Mouse (Mus musculus) CH12F3 (cell line): Measurements from ENCODE around the gene 1110002E22Rik.

ENCODE experiments used
- in situ Hi-C: fragments of 300-500 bp; cut with MboI; formaldehyde crosslinking; loops from 2 replicates; pipeline ENCODE4 v1.14.3; 2020; ENCODE audit warnings: low sequenced_read_pairs

1110002E22Rik gene

DNA sequence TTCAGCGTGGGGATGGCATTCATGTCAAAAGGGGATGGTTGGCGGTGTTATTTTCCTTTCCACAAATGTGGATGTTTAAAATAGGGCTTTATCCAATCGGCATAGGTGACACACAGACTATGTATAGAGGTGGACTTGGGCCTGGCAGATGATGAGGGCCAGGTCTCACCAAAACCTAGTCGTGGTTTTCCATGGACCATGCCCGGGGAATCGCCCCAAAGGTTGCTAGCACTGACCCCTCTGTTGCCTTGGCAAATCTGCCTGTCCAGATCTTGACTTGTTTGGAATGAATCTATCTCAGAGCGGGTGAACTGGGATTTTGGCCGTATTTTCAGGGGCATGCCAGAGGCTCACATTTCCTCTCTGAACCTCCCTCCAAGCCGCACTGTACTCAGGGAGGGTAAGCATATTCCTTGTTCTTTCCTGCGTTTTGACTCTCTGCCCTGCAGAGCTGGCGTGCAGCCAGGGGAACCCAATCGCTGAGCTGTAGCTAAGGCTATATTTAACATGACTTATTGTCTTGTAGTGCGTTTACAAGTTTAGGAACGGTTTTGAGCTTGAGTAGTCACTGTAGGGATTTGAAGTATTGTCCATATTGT is 1.0 kb upstream of the 1110002E22Rik start:
- in situ Hi-C loops, result no loop called here

DNA sequence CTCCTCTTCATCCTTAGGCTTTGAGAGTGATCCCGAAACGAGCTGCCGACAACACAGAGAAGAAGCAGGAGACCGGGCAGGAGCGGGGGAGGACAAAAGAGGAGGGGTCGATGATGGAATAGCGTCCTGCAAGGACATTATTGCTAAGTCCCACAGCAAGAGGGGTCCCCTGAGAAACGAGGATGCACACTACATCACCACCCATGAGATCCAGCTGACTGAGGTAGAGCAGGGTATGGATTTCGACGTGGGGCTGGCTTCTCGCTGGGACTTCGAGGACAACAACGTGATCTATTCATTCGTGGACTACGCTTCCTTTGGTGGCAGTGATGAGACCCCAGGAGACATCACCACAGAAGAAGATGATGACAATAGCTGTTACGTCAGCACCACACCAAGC is 1.1 kb downstream of the 1110002E22Rik start:
- in situ Hi-C loops, result no loop called here

DNA sequence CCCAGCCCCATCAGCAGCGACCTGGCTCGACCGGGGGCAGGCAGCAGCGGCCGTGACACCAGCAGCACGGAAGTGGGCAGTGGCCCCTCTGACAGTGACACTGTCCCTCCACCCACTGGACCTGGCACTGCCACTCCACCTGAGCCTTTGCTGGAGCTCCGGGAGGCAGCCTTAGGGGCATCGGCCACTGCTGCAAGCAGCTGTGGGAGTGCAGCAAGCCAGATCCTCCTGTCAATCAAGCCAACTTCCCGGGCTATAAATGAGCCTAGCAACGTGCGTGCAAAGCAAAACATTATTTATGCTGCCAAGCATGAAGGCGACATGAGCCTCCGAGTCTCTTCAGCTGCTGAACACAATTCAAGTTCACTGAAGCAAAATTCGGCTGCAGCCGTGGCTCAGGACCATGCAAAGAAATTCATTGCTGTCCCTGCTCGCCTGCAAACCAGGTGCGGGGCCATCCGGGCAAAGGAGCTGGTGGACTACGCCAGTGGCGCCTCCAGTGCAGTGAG is 1.6 kb downstream of the 1110002E22Rik start:
- in situ Hi-C loops, result no loop called here

DNA sequence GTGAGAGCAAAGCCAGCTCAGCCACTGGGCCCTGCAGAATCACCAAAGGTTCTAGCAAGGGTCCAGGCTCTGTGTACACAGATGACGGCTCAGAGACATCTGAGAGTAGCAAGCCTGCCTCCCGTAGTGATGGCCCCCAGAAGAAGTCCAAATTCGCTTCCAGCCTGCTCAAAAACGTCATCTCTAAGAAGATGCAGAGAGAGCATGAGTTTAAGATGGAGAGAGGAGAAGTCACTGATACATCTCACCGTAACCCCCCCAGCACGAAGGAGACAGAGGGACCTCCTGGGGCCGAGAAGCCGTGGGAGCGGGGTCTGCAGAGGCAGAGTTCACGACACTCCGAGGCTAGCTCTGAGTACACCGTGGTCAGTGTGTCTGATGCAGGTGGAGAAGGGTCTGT is 2.4 kb downstream of the 1110002E22Rik start, which contains the start of gene Gm5105:
Gene Gm5105 (minus strand): TSS at position 101 of the 400 bp plus-strand sequence.
- in situ Hi-C loops, result no loop called here

DNA sequence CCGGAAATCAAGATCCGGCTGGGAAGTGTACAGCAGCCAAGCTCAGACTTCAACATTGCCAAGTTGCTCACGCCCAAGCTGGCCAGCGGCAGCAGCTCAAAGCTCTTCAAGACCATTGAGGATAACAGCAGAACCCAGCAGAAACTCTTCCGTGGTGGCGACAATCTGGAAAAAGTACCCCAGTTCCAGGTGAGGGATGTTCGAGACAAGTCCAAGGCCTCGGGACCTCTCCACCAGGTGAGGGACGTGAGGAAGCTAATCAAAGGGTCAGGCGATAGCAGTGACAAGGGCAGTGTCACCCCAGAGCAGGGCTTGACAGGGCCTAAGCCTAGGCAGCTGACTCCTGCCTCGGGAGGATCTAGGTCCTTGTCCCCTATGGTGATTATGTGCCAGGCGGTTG is 3.3 kb downstream of the 1110002E22Rik start:
- in situ Hi-C loops, result no loop called here

DNA sequence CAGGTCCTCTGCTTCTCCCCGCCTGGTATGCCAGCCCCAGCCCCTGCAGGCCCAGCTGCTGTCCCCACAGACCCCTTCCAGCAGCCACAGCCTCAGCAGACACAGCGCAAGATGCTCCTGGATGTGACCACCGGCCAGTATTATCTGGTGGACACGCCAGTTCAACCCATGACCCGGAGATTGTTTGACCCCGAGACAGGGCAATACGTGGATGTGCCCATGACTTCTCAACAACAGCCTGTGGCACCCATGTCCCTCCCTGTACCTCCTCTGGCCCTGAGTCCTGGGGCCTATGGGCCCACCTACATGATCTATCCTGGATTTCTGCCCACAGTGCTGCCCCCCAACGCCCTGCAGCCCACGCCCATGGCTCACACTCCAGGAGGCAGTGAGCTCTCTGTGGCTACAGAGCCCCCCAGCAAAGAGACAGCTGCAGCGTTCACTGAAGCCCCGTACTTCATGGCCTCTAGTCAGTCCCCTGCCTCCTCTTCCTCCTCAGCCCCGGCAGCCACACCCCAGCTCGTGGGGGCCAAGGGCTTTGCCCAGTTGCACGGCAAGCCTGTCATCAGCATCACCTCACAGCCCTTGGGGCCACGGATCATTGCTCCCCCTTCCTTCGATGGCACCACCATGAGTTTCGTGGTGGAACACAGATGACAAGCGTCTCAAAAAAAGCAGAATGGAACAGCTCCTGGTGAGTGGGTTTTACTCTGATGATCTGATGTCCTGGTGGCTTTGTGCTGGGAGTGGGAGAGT is 5.1 kb downstream of the 1110002E22Rik start:
- in situ Hi-C loops, result no loop called here

DNA sequence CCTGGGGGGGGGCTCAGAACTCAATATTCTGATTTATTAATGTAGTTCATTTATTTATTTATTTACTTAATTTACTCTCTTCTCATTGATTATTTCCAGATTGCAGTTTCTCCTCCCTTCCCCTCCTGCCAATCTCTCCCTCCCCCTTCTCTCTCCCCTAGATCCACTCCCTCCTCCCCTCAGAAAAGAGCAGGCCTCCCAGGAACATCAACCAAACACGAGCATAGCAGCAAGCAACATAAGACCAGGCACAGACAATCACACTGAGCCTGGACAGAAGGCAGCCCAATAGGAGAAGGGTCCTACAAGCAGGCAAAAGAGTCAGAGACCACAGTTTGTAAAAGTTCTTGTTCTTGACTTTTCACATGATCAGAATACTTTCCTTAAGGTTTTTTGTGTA is 6.2 kb downstream of the 1110002E22Rik start:
- in situ Hi-C loops, result no loop called here

DNA sequence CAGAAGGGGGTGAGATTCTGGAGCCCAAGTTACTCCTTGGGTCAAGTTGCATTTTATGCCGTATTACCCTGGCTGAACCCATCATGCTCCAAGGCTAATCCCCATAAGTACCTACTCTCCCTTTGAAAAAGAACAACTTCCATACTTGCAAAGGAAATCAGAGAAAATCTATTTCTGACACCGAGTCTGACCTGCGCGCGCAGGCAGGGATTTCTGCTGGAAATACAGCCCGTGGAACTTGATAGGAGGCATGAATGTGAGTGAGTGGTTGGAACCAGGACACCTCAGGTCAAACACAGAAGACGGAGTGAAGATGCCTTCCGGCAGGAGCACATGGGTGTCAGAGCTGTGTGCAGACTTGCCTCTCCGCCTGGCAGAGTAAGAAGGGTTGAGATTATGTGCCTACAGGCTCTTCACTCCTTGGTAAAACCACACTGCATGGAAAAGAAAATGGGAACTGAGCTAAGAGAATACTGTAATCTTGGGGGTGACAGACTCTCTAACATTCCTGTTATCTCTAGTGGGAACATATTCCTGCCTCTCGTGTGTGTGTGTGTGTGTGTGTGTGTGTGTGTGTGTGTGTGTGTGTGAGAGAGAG is 6.7 kb downstream of the 1110002E22Rik start:
- in situ Hi-C loops, result no loop called here

DNA sequence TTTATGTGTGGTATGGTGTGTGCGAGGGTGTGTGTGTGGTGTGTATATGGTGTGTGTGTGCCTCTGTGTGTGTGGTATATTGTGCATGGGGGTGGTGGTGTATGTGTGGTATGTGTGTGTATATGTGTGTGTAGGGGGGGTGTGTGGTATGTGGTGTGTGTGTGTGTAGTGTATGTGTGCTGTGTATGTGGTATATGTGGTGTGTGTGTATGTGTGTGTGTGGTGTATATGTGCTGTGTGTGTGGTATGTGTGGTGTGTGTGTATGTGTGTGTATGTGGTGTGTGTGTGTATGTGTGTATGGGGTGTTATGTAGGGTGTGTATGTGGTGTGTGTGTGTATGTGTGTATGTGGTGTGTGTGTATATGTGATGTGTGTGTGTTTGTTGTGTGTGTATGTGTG is 9.4 kb downstream of the 1110002E22Rik start:
- in situ Hi-C loops, result no loop called here

DNA sequence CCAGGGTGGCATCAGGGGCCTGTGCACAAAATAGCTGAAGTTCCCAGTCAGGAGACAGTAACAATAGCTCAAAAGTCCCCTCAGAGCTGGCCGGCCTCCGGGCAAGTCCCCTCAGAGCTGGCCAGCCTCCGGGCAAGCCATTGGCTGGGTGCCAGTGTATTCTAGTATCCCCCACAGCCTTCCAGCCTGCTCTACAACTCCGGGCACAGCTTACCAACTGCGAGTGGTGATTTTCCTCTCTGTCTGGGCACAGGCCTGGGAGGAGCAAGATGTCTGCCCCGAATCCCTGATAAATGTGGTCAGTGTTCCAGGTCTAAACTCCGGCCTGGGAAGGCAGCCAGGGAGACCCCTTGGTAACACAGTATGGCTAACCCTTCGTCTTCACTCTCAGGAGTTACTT is 10.4 kb downstream of the 1110002E22Rik start:
- in situ Hi-C loops, result no loop called here

DNA sequence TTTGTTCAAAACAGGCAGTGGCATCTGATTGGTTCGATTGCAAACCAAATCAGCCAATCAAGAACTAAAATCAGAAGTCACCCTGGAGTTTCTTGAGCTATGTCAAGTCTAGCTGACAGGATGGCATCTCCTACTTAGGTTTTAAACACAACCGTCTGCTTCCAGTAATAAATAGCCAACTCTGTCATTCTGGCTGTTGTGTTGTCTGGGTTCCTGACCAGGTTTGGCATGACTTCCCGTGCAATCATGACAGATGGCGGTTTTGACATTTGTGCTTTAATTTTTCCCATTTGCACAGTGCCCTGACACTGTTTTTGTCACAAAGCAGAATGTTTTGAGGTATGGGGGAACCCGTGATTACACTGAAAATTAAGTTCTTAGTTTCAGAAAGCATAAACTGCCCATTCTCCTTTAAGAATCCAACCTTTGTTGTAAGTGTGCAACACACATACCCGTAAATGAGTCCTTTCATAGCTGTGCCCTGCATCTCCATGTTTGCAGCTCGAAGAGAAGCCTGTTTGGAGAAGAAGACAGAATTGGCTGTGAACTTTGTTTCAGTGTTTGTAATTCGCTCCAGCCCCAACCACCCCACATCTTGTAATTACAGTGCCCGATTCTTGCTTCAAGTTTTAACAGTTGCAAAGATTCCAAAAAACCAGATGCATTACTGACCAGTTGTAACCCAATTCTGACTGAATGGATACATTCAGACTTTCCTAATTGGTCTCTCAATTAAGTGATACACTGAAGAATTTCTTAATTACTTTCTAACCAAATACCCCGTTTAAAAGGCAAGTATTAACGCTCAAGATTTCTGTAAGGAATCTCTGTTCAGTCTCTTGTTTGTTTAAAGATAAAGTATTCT is 12.9 kb downstream of the 1110002E22Rik start:
- in situ Hi-C loops, result no loop called here

DNA sequence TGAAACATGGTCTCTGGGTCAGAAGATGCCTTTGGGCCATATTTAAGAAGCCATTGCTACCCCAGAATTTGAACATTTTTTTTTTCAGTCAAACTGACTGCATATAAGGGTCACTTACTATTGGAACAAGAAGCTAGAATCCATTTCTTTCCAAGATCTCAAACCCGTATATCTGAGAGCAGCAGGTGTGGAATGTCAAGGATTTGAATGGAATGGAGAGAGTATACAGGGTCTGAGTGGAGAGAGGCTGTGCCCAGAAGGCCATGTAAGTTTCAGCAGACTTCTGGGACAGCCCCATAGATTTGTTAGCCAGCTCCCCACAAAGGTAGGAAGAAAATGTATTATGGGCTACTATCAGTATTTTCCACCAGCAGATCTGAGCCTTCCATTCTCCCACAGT is 13.8 kb downstream of the 1110002E22Rik start:
- in situ Hi-C loops, result no loop called here

DNA sequence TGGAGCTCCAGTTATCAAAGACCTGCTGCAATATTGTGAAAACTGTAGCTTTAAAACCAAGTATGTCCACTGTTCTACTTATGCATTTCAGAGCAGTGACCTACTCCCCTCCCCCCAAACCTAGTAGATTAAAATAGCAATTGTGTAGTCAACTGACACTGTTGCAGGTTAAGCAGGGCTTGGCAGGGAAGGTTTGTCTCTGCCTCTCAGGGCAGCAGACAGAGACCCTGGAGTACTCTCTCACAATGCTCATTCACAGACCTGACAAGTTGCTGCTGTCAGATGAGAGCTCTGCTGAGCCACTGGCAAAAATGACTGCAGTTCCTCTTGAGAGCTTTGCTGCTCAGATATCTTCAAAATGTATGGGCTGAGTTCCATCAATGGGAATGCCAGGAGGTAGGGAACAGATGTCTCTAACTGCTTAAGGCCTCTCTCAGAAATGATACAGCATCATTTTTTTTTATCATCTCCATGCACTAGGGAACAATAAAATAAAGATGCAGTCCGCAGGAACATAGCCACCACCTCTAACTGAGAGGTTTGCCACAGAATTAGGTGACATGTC is 18.3 kb downstream of the 1110002E22Rik start:
- in situ Hi-C loops, result no loop called here

DNA sequence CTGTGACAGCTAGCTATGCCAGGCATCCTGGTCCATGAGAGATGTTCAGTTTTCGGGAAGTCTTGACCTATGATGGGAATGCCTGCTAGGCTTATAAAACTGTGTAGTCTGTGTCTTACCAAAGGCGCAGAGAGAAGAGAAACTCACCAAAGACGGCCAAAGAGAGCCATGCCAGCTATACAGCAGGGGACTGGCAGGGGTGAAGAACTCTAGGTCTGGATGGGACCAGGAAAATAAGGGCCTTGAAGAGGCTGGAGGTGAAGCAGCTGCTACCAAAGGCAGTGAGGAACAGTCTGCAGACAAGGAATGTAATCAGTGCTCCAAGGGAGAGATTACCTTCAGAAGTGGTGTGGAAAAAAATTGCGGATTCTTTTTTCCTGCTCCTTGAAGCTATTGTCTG is 19.0 kb downstream of the 1110002E22Rik start:
- in situ Hi-C loops, result no loop called here

DNA sequence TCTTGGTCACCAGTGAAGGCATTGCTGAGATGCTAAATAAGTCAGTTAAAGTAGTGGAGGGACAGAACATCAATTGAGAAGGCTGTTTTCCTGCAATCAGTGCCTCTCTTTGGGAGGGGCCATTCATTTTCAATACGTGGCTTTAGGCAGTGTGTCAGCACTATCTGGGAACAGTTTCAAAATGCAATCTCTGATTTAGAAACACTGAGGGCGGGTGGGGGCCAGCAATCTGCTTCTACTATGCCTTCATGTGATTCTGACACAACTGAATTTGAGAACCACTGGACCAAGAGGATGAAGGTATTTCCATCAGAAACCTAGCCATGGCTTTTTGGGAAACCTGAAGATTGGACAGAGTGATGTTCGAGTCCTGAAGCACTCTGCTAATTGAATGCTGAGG is 30.4 kb downstream of the 1110002E22Rik start:
- in situ Hi-C loops, result no loop called here

DNA sequence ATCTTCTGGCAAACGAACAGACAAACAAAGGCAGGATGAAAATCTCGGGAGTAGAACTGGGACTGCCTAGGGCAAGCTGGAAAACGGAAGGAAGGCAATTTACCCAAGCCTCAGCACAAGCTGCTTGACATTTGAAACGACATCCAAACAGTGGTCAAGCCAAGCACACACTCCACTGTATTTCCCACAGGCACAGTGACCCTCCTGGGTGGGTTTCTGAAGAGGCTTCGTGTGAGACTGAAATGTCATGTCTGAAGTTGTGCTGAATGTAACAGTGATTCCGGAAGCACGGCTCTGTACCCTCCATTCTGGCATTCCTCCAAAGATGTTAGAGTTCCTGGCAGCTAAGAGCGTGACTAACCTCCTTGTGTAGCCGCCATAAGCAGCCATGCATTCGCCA is 30.9 kb downstream of the 1110002E22Rik start:
- in situ Hi-C loops, result no loop called here

DNA sequence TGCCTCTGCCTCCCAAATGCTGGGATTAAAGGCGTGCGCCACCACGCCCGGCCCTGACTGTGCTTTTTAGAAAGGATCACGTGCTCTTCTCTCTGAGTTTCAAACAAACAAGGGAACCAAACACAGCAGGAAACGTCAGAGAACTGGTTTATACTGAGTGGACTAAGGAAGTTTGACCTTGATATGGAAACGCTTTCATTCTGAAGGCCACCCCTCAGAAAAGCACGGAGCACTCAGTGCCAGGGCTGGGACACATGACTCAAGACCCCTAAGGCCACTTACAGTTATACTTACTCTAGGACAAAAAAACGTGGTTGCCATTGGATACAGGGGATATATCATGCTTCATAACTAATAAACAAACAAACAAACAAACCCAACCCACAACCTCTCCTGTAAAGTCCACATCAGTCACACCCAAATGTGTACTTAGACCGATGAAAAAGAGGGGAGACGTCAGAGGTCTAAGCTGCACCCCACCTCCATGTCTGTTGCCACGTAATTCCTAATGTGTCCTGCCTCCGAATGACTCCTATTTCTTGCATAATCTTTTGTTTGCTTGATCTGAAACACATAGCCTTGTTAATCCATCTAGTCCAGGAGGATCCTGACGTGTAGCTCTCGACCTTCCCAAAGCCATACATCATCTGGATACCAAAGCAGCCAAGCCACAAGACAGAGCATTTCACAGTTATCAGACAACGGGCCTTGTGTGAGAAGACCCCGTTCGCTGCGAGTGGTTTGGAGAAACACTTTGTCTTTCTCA is 31.6 kb downstream of the 1110002E22Rik start:
- in situ Hi-C loops, result no loop called here

DNA sequence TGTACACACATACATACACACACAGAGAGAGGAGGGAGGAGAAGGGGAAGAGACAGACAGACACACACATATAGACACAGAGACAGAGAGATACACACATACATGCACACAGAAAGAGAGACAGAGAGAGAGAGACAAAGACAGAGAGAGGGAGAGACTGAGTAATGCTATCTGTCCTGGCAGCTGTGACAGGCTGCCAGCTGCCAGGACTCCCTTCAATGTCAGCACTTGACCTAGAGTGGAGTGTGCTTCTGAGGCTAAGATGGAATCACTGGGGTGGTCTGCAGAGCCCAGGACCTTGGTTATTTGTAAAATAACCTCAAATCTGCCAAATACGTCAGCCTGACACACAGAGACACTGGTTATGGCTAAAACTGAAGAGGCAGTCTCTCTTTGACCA is 32.9 kb downstream of the 1110002E22Rik start:
- in situ Hi-C loops, result no loop called here

DNA sequence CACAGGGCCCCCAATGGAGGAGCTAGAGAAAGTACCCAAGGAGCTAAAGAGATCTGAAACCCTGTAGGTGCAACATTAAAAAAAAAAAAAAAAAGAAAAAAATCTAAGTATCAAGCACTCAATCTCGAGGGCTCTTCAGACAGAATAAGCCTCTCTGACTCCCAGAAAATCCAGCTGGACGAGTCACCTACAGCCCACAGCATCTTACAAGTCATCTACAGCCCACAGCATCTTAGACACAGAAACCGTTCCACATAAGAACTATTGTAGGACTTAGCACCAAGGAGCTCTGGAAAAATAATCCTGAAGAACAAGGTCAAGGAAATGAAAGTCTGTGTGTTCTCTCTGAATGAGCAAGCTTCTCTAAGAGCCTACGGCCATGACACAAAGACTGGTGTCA is 37.1 kb downstream of the 1110002E22Rik start:
- in situ Hi-C loops, result no loop called here

DNA sequence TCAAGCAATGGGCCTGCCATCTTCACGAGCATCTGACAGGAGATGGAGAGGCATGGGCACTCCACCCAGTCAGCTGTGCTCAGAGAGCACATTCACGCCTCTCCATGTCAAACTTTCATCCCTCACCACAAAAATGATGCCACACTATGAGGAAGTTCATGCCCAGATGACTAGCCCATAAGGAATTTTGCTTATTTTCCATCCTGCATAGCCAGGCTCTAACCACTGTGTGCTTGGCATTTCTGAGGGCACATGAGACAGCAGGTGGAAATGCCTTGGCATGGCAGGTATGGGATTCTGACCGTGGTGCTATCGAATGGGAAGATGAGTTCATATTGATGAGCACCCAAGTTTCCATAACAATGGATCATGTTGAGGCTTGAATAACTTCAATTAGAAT is 38.8 kb downstream of the 1110002E22Rik start:
- in situ Hi-C loops, result no loop called here
